Comparison of ENCODE assay signal across 14 mouse cellular contexts in genomic region chr14:45077216-45077615, GRCm38 (mm10).
"Had no signal": no experiment of that assay in that cellular context is flagged by ENCODE, and none has a peak within 500 bp of the region (broad histone marks: within the 10 kb centered on the region; RNA-seq: fewer than 3 reads in every experiment).

No protein-coding gene starts in this region.

- H3K27ac ChIP-seq: midbrain, embryonic 10.5 days; midbrain, embryonic 12.5 days; neural tube, embryonic 12.5 days; stomach, embryonic 15.5 days; stomach, postnatal 0 days had no signal

- H3K4me1 ChIP-seq: midbrain, embryonic 10.5 days; midbrain, embryonic 12.5 days; neural tube, embryonic 12.5 days; stomach, embryonic 15.5 days had no signal

- H3K4me2 ChIP-seq: lung, embryonic 14.5 days; midbrain, embryonic 12.5 days; neural tube, embryonic 12.5 days; stomach, embryonic 15.5 days had no signal

- H3K4me3 ChIP-seq: midbrain, embryonic 10.5 days; midbrain, embryonic 12.5 days; neural tube, embryonic 12.5 days; stomach, embryonic 15.5 days had no signal

- H3K9ac ChIP-seq: lung, embryonic 14.5 days; midbrain, embryonic 12.5 days; neural tube, embryonic 12.5 days; stomach, embryonic 15.5 days had no signal

- H3K27me3 ChIP-seq: midbrain, embryonic 12.5 days; neural tube, embryonic 12.5 days; stomach, embryonic 15.5 days had no signal

- H3K36me3 ChIP-seq: midbrain, embryonic 10.5 days; midbrain, embryonic 12.5 days; neural tube, embryonic 12.5 days; stomach, embryonic 15.5 days had no signal

- H3K9me3 ChIP-seq: midbrain, embryonic 10.5 days; midbrain, embryonic 12.5 days; neural tube, embryonic 12.5 days; stomach, embryonic 15.5 days had no signal

- DNase-seq: lung, adult 18-20 months; lung, embryonic 14.5 days; lung, postnatal 10 days; lung, postnatal 4 days; midbrain, embryonic 14.5 days; right cerebral cortex, postnatal 14 days; thymus, adult 2 months; thymus, postnatal 25 days; thymus, postnatal 4 days had no signal
